In genomic region chr9:71162131-71162857, GRCm38 (mm10) we compare ENCODE assay signal across 23 mouse cellular contexts. TPM values are rescaled to one million over a fixed set of nuclear protein-coding genes. Genes with fewer than 3 reads are reported as not detected.
A peak's percentile ranks its signal among the peaks of the same experiment; 100 is the strongest.
DNase-seq lines count a peak whose midpoint lies in the region; ATAC-seq and TF ChIP-seq lines count a peak whose summit lies in the region.
"Had no signal": no experiment of that assay in that cellular context is flagged by ENCODE, and none has a peak within 500 bp of the region (broad histone marks: within the 10 kb centered on the region; RNA-seq: fewer than 3 reads in every experiment).

No protein-coding gene starts in this region.

- H3K4me3 ChIP-seq in lung, postnatal 0 days (ENCODE audit: low read depth, low read length) = no peak overlapping the region
- peak overlapping the region; percentile 63 for H3K4me3 ChIP-seq in bone marrow, adult 2 months (replicated peaks; ENCODE audit: control insufficient read depth, low read depth, low read length)
- H3K4me3 ChIP-seq in liver, embryonic 13.5 days (replicated peaks) = peak overlapping the region; percentile 46
- peak overlapping the region; percentile 48 for H3K4me3 ChIP-seq in megakaryocyte, embryonic 14.5 days (replicated peaks)
- H3K4me3 ChIP-seq in hindbrain, postnatal 0 days (ENCODE audit: low read length) = no peak overlapping the region
- H3K4me3 ChIP-seq: embryonic facial prominence, embryonic 12.5 days; forebrain, embryonic 15.5 days; heart, embryonic 10.5 days; limb, embryonic 12.5 days; midbrain, embryonic 10.5 days had no signal

- H3K36me3 ChIP-seq in lung, postnatal 0 days (ENCODE audit: insufficient read depth, low read length) = no peaks in the 10 kb centered on the region
- H3K36me3 ChIP-seq in liver, embryonic 13.5 days = no peaks in the 10 kb centered on the region
- H3K36me3 ChIP-seq in megakaryocyte, embryonic 14.5 days (replicated peaks; ENCODE audit: low read length) = no peaks in the 10 kb centered on the region
- no peaks in the 10 kb centered on the region for H3K36me3 ChIP-seq in hindbrain, postnatal 0 days (ENCODE audit: insufficient read depth, low read length)
- H3K36me3 ChIP-seq: embryonic facial prominence, embryonic 12.5 days; forebrain, embryonic 15.5 days; heart, embryonic 10.5 days; limb, embryonic 12.5 days; midbrain, embryonic 10.5 days had no signal

- TF ChIP-seq CTCF in lung, postnatal 0 days (IDR thresholded peaks at IDR 0.05) = no peak
- no peak for TF ChIP-seq CTCF in bone marrow, adult 2 months (IDR thresholded peaks at IDR 0.05; ENCODE audit: control insufficient read depth, insufficient read depth, low read length)
- TF ChIP-seq CTCF in hindbrain, postnatal 0 days (IDR thresholded peaks at IDR 0.05; ENCODE audit: low read depth) = no peak

- TF ChIP-seq POLR2A in bone marrow, adult 2 months (IDR thresholded peaks at IDR 0.05; ENCODE audit: borderline replicate concordance, control insufficient read depth, low read depth, low read length) = no peak

- 72% methylated on average over 8 of the region's 8 CpGs for WGBS in lung, postnatal 0 days
- WGBS in bone marrow, adult 2 months = 11% methylated on average over 8 of the region's 8 CpGs
- WGBS in liver, embryonic 13.5 days (ENCODE audit: insufficient replicate concordance) = 26% methylated on average over 8 of the region's 8 CpGs
- WGBS in hindbrain, postnatal 0 days = 85% methylated on average over 8 of the region's 8 CpGs

- H3K4me1 ChIP-seq in lung, postnatal 0 days (ENCODE audit: insufficient read depth, low read depth, low read length) = peaks cover under 1% of the 10 kb centered on the region; the same call in 1 of the 2 replicates
- peaks cover 8% of the 10 kb centered on the region for H3K4me1 ChIP-seq in bone marrow, adult 2 months (ENCODE audit: control insufficient read depth, insufficient read depth, low read length)
- peaks cover 99% of the 10 kb centered on the region for H3K4me1 ChIP-seq in liver, embryonic 13.5 days (replicated peaks)
- H3K4me1 ChIP-seq in megakaryocyte, embryonic 14.5 days = peaks cover 77% of the 10 kb centered on the region
- no peaks in the 10 kb centered on the region for H3K4me1 ChIP-seq in hindbrain, postnatal 0 days (ENCODE audit: insufficient read depth, low read length)
- H3K4me1 ChIP-seq: embryonic facial prominence, embryonic 12.5 days; heart, embryonic 10.5 days; limb, embryonic 12.5 days had no signal

- no peak overlapping the region for H3K9ac ChIP-seq in lung, postnatal 0 days (replicated peaks; ENCODE audit: low read depth)
- peak overlapping the region; percentile 70 for H3K9ac ChIP-seq in liver, embryonic 13.5 days
- no peak overlapping the region for H3K9ac ChIP-seq in hindbrain, postnatal 0 days (replicated peaks; ENCODE audit: low read length)
- H3K9ac ChIP-seq: embryonic facial prominence, embryonic 12.5 days; forebrain, embryonic 15.5 days; limb, embryonic 12.5 days had no signal

- no peak for TF ChIP-seq EP300 in lung, postnatal 0 days (IDR thresholded peaks at IDR 0.05)

- no peak overlapping the region for H3K27ac ChIP-seq in lung, postnatal 0 days (ENCODE audit: low read length)
- H3K27ac ChIP-seq in bone marrow, adult 2 months (ENCODE audit: control insufficient read depth, insufficient read depth, low read depth, low read length, poor library complexity) = peak overlapping the region; percentile 81
- H3K27ac ChIP-seq in liver, embryonic 13.5 days = peak overlapping the region; percentile 99
- H3K27ac ChIP-seq in hindbrain, postnatal 0 days = no peak overlapping the region
- H3K27ac ChIP-seq: embryonic facial prominence, embryonic 12.5 days; forebrain, embryonic 15.5 days; heart, embryonic 10.5 days; limb, embryonic 12.5 days; midbrain, embryonic 10.5 days had no signal

- no peaks in the 10 kb centered on the region for H3K27me3 ChIP-seq in lung, postnatal 0 days (replicated peaks; ENCODE audit: insufficient read depth, low read length)
- H3K27me3 ChIP-seq in liver, embryonic 13.5 days = no peaks in the 10 kb centered on the region
- no peaks in the 10 kb centered on the region for H3K27me3 ChIP-seq in megakaryocyte, embryonic 14.5 days (replicated peaks)
- no peaks in the 10 kb centered on the region for H3K27me3 ChIP-seq in hindbrain, postnatal 0 days (ENCODE audit: insufficient read depth, low read length)
- H3K27me3 ChIP-seq: embryonic facial prominence, embryonic 12.5 days; forebrain, embryonic 15.5 days; limb, embryonic 12.5 days had no signal

- no peak for ATAC-seq in lung, postnatal 0 days
- no peak for ATAC-seq in liver, embryonic 13.5 days (ENCODE audit: low read depth)
- ATAC-seq in hindbrain, postnatal 0 days = no peak
- ATAC-seq: forebrain, embryonic 15.5 days; inflammation-experienced regulatory T-cells, adult 6 months had no signal

- DNase-seq in lung, postnatal 0 days (ENCODE audit: low spot score) = peak; percentile 47
- no peak for DNase-seq in lung, postnatal 4 days
- DNase-seq in liver, embryonic 13.5 days = no peak
- no peak for DNase-seq in hindbrain, postnatal 0 days (ENCODE audit: low spot score)
- no peak for DNase-seq in ovary, adult 18-20 months (ENCODE audit: low spot score)
- DNase-seq in right cerebral cortex, postnatal 25 days = no peak
- DNase-seq: adrenal gland, adult 2 months; cerebellum, adult 11 months; cerebellum, postnatal 10 days; gastrocnemius, postnatal 36 days; heart, postnatal 10 days; kidney, adult 9 months; kidney, postnatal 25 days; spleen, adult 18-20 months had no signal

- H3K4me2 ChIP-seq in lung, postnatal 0 days (replicated peaks; ENCODE audit: low read depth, low read length) = no peak overlapping the region
- H3K4me2 ChIP-seq in liver, embryonic 13.5 days = peak overlapping the region; percentile 60
- H3K4me2 ChIP-seq in hindbrain, postnatal 0 days (ENCODE audit: low read depth, low read length) = no peak overlapping the region
- H3K4me2 ChIP-seq: embryonic facial prominence, embryonic 12.5 days; forebrain, embryonic 15.5 days; limb, embryonic 12.5 days had no signal

- H3K9me3 ChIP-seq in lung, postnatal 0 days (ENCODE audit: low read length) = no peaks in the 10 kb centered on the region
- no peaks in the 10 kb centered on the region for H3K9me3 ChIP-seq in liver, embryonic 13.5 days (replicated peaks)
- H3K9me3 ChIP-seq in megakaryocyte, embryonic 14.5 days = no peaks in the 10 kb centered on the region
- no peaks in the 10 kb centered on the region for H3K9me3 ChIP-seq in hindbrain, postnatal 0 days (ENCODE audit: low read length)
- H3K9me3 ChIP-seq: embryonic facial prominence, embryonic 12.5 days; forebrain, embryonic 15.5 days; heart, embryonic 10.5 days; limb, embryonic 12.5 days; midbrain, embryonic 10.5 days had no signal

RNA-seq across cellular contexts. Expression of gene Aqp9, which starts 6.2 kb away (rescaled TPM):
- polyA plus RNA-seq in lung, postnatal 0 days (2015; fragmentation: Nextera tagmentation; extraction: Ambion mirVana) = 0.37 and 0.78 TPM in 2 replicates
- 14.1 and 17.7 TPM in 2 replicates for polyA plus RNA-seq in bone marrow, adult 2 months (2011; ENCODE audit: insufficient read depth, insufficient read length, low replicate concordance, missing spikeins)
- polyA plus RNA-seq in liver, embryonic 13.5 days (2015; fragmentation: Nextera tagmentation; extraction: Ambion mirVana) = 8.3 and 9.3 TPM in 2 replicates
- 0.07 TPM in 1 of 2 replicates, not detected in the other for polyA plus RNA-seq in megakaryocyte, embryonic 14.5 days (2012; ENCODE audit: insufficient read depth, low replicate concordance)
- total RNA-seq in hindbrain, postnatal 0 days (2014; rRNA removed) = 0.37 and 0.93 TPM in 2 replicates
- polyA plus RNA-seq in hindbrain, postnatal 0 days (2015; fragmentation: Nextera tagmentation; extraction: Ambion mirVana) = 2.5 and 3.0 TPM in 2 replicates
- polyA plus RNA-seq: embryonic facial prominence, embryonic 12.5 days; hindbrain, embryonic 11.5 days; inflammation-experienced regulatory T-cells, adult 6 months had no signal

RNA-seq across cellular contexts. Expression of gene Aldh1a2, which starts 53.3 kb away (rescaled TPM):
- 27.8 and 31.8 TPM in 2 replicates for polyA plus RNA-seq in lung, postnatal 0 days (2015; fragmentation: Nextera tagmentation; extraction: Ambion mirVana)
- 1.5 and 1.9 TPM in 2 replicates for polyA plus RNA-seq in bone marrow, adult 2 months (2011; ENCODE audit: insufficient read depth, insufficient read length, low replicate concordance, missing spikeins)
- polyA plus RNA-seq in liver, embryonic 13.5 days (2015; fragmentation: Nextera tagmentation; extraction: Ambion mirVana) = 2.0 and 2.8 TPM in 2 replicates
- polyA plus RNA-seq in megakaryocyte, embryonic 14.5 days (2012; ENCODE audit: insufficient read depth, low replicate concordance) = not detected in 2 replicates
- 15.5 and 20.4 TPM in 2 replicates for total RNA-seq in hindbrain, postnatal 0 days (2014; rRNA removed)
- polyA plus RNA-seq in hindbrain, postnatal 0 days (2015; fragmentation: Nextera tagmentation; extraction: Ambion mirVana) = 30.1 and 31.4 TPM in 2 replicates

Comparison
In these comparisons a context has a peak if more than half of its experiments do, and no peak if none do; other contexts are left out.
1. H3K27ac ChIP-seq: peak in bone marrow, adult 2 months (single experiment) and liver, embryonic 13.5 days (single experiment); none in lung, postnatal 0 days (single experiment) and hindbrain, postnatal 0 days (single experiment).
2. H3K4me3 ChIP-seq: peak in bone marrow, adult 2 months (single experiment), liver, embryonic 13.5 days (single experiment) and megakaryocyte, embryonic 14.5 days (single experiment); none in lung, postnatal 0 days (single experiment) and hindbrain, postnatal 0 days (single experiment).